ENCODE assay signal across 8 mouse cellular contexts in genomic region chr11:74637486-74637885, GRCm38 (mm10). TPM values are rescaled to one million over a fixed set of nuclear protein-coding genes. Genes with fewer than 3 reads are reported as not detected.
DNase-seq lines count a peak whose midpoint lies in the region; ATAC-seq and TF ChIP-seq lines count a peak whose summit lies in the region.

No protein-coding gene starts in this region.

- ATAC-seq in erythroblast, adult 5-6 weeks (replicated peaks; ENCODE audit: low FRiP score, poor library complexity, severe bottlenecking) = no peak
- no peak for ATAC-seq in liver, embryonic 12.5 days
- no peak for ATAC-seq in stomach, embryonic 16.5 days (ENCODE audit: insufficient read depth, low FRiP score)
- no peak for ATAC-seq in activated CD4-positive, CD25-positive, alpha-beta regulatory T cell, adult 4 months

- H3K4me2 ChIP-seq in liver, embryonic 12.5 days = peak overlapping the region; percentile 82
- H3K4me2 ChIP-seq in stomach, embryonic 16.5 days (ENCODE audit: low read depth, low read length) = peak overlapping the region; percentile 63

- peak overlapping the region; percentile 54 for H3K4me3 ChIP-seq in erythroblast, embryonic 14.5 days (replicated peaks)
- peak overlapping the region; percentile 59; the same call in 1 of the 2 replicates for H3K4me3 ChIP-seq in spleen, adult 2 months (ENCODE audit: extremely low read depth, insufficient read depth, insufficient read length)
- peak overlapping the region; percentile 58 for H3K4me3 ChIP-seq in liver, embryonic 12.5 days
- peak overlapping the region; percentile 78 for H3K4me3 ChIP-seq in stomach, embryonic 16.5 days (replicated peaks; ENCODE audit: low read length)

- no peak overlapping the region for H3K27ac ChIP-seq in spleen, adult 2 months (ENCODE audit: insufficient read depth, low read length)
- no peak overlapping the region for H3K27ac ChIP-seq in liver, embryonic 12.5 days
- peak overlapping the region; percentile 97 for H3K27ac ChIP-seq in stomach, embryonic 16.5 days (ENCODE audit: low read length)

- peaks cover 49% of the 10 kb centered on the region for H3K36me3 ChIP-seq in erythroblast, embryonic 14.5 days (ENCODE audit: control insufficient read depth)
- H3K36me3 ChIP-seq in spleen, adult 2 months (ENCODE audit: control insufficient read depth, insufficient read depth, low read length) = no peaks in the 10 kb centered on the region
- H3K36me3 ChIP-seq in liver, embryonic 12.5 days = peaks cover 61% of the 10 kb centered on the region
- no peaks in the 10 kb centered on the region for H3K36me3 ChIP-seq in stomach, embryonic 16.5 days (ENCODE audit: control insufficient read depth, insufficient read depth, low read length)

- no peak for TF ChIP-seq CTCF in spleen, adult 2 months (IDR thresholded peaks at IDR 0.05; ENCODE audit: extremely low read depth, insufficient read depth, insufficient read length, insufficient replicate concordance)

- TF ChIP-seq POLR2A in spleen, adult 2 months (IDR thresholded peaks at IDR 0.05; ENCODE audit: low read depth, low read length) = no peak

- DNase-seq in spleen, adult 2 months (ENCODE audit: low read depth in 1 of 2, low spot score in 2 of 2) = no peak
- no peak for DNase-seq in spleen, postnatal 36 days (ENCODE audit: low spot score in 2 of 2)
- no peak for DNase-seq in adrenal gland, adult (ENCODE audit: inconsistent age in 2 of 2, low spot score in 1 of 2)

- H3K9ac ChIP-seq in liver, embryonic 12.5 days = peak overlapping the region; percentile 63; the same call in 1 of the 2 replicates
- H3K9ac ChIP-seq in stomach, embryonic 16.5 days (ENCODE audit: low read length) = peak overlapping the region; percentile 88

- peaks cover 14% of the 10 kb centered on the region for H3K9me3 ChIP-seq in erythroblast, embryonic 14.5 days (ENCODE audit: control insufficient read depth, low read length)
- no peaks in the 10 kb centered on the region for H3K9me3 ChIP-seq in liver, embryonic 12.5 days (replicated peaks)
- no peaks in the 10 kb centered on the region for H3K9me3 ChIP-seq in stomach, embryonic 16.5 days (replicated peaks; ENCODE audit: control insufficient read depth, low read length)

- WGBS in spleen, adult 2 months = 36% methylated on average over 8 of the region's 8 CpGs
- 40% methylated on average over 8 of the region's 8 CpGs for WGBS in liver, embryonic 12.5 days (ENCODE audit: insufficient replicate concordance)
- 17% methylated on average over 8 of the region's 8 CpGs for WGBS in stomach, embryonic 16.5 days

- peaks cover 73% of the 10 kb centered on the region for H3K27me3 ChIP-seq in erythroblast, embryonic 14.5 days (ENCODE audit: control insufficient read depth)
- peaks cover 9% of the 10 kb centered on the region for H3K27me3 ChIP-seq in spleen, adult 2 months (ENCODE audit: control insufficient read depth, insufficient read depth, low read length)
- peaks cover 76% of the 10 kb centered on the region for H3K27me3 ChIP-seq in liver, embryonic 12.5 days (replicated peaks)
- no peaks in the 10 kb centered on the region for H3K27me3 ChIP-seq in stomach, embryonic 16.5 days (ENCODE audit: control insufficient read depth, insufficient read depth, low read length)

- peaks cover 14% of the 10 kb centered on the region for H3K4me1 ChIP-seq in erythroblast, embryonic 14.5 days (ENCODE audit: control insufficient read depth)
- peaks cover 8% of the 10 kb centered on the region for H3K4me1 ChIP-seq in spleen, adult 2 months (ENCODE audit: control insufficient read depth, insufficient read depth, insufficient read length)
- H3K4me1 ChIP-seq in liver, embryonic 12.5 days = peaks cover 26% of the 10 kb centered on the region
- peaks cover 20% of the 10 kb centered on the region for H3K4me1 ChIP-seq in stomach, embryonic 16.5 days (ENCODE audit: control insufficient read depth, insufficient read depth, low read length)

RNA-seq across cellular contexts. Expression of gene Cluh, which starts 11.8 kb away (rescaled TPM):
- polyA plus RNA-seq in erythroblast, embryonic 14.5 days (2012) = 0.49 and 0.65 TPM in 2 replicates
- 7.3 and 8.2 TPM in 2 replicates for total RNA-seq in erythroblast, adult 5-6 weeks (2015; ENCODE audit: low replicate concordance)
- total RNA-seq in erythroblast, adult 5-6 weeks (2017; ENCODE audit: low replicate concordance) = 4.1 and 4.5 TPM in 2 replicates
- polyA plus RNA-seq in spleen, adult 2 months (2012; rRNA removed) = 24.7 and 27.6 TPM in 2 replicates
- 49.6 and 50.1 TPM in 2 replicates for polyA plus RNA-seq in liver, embryonic 12.5 days (2016; fragmentation: Nextera tagmentation; extraction: Ambion mirVana)
- polyA plus RNA-seq in stomach, embryonic 16.5 days (2015; fragmentation: Nextera tagmentation; extraction: Ambion mirVana) = 41.3 and 42.5 TPM in 2 replicates
- 1 to 10 TPM; 6.8 to 8.1 TPM for polyA plus RNA-seq in activated CD4-positive, CD25-positive, alpha-beta regulatory T cell, adult 4 months (2017; shearing (Covaris generic))

RNA-seq across cellular contexts. Expression of gene Ccdc92b, which starts 18.1 kb away (rescaled TPM):
- 5.0 and 5.6 TPM in 2 replicates for polyA plus RNA-seq in erythroblast, embryonic 14.5 days (2012)
- 91.3 and 114 TPM in 2 replicates for total RNA-seq in erythroblast, adult 5-6 weeks (2015; ENCODE audit: low replicate concordance)
- total RNA-seq in erythroblast, adult 5-6 weeks (2017; ENCODE audit: low replicate concordance) = 89.9 and 92.6 TPM in 2 replicates
- 2.0 and 3.1 TPM in 2 replicates for polyA plus RNA-seq in spleen, adult 2 months (2012; rRNA removed)
- polyA plus RNA-seq in liver, embryonic 12.5 days (2016; fragmentation: Nextera tagmentation; extraction: Ambion mirVana) = 14.7 and 16.0 TPM in 2 replicates
- 0.37 and 0.41 TPM in 2 replicates for polyA plus RNA-seq in stomach, embryonic 16.5 days (2015; fragmentation: Nextera tagmentation; extraction: Ambion mirVana)
- polyA plus RNA-seq in activated CD4-positive, CD25-positive, alpha-beta regulatory T cell, adult 4 months (2017; shearing (Covaris generic)) = not detected

RNA-seq across cellular contexts. Expression of gene Rap1gap2, which starts 26.8 kb away (rescaled TPM):
- polyA plus RNA-seq in erythroblast, embryonic 14.5 days (2012) = 0.01 and 0.03 TPM in 2 replicates
- 2.1 and 2.7 TPM in 2 replicates for total RNA-seq in erythroblast, adult 5-6 weeks (2015; ENCODE audit: low replicate concordance)
- 3.7 and 5.2 TPM in 2 replicates for total RNA-seq in erythroblast, adult 5-6 weeks (2017; ENCODE audit: low replicate concordance)
- 11.3 and 13.2 TPM in 2 replicates for polyA plus RNA-seq in spleen, adult 2 months (2012; rRNA removed)
- polyA plus RNA-seq in liver, embryonic 12.5 days (2016; fragmentation: Nextera tagmentation; extraction: Ambion mirVana) = 0.96 and 1.4 TPM in 2 replicates
- 10.9 and 11.8 TPM in 2 replicates for polyA plus RNA-seq in stomach, embryonic 16.5 days (2015; fragmentation: Nextera tagmentation; extraction: Ambion mirVana)
- 1 to 10 TPM; 3.3 to 4.1 TPM for polyA plus RNA-seq in activated CD4-positive, CD25-positive, alpha-beta regulatory T cell, adult 4 months (2017; shearing (Covaris generic))
